Mouse (Mus musculus) brain, embryonic 18.5 days (tissue): Measurements from ENCODE around the gene Kbtbd4.

Source experiments
- DNase-seq: peaks from one replicate; pipeline ENCODE4 v3.0.0-alpha.2; 2012; ENCODE audit warnings: low read depth, low spot score

Gene Kbtbd4

GRCm38 (mm10) chr2:90956053-90956452 is 51.5 kb downstream of the Kbtbd4 start:
- no peak for DNase-seq

DNA sequence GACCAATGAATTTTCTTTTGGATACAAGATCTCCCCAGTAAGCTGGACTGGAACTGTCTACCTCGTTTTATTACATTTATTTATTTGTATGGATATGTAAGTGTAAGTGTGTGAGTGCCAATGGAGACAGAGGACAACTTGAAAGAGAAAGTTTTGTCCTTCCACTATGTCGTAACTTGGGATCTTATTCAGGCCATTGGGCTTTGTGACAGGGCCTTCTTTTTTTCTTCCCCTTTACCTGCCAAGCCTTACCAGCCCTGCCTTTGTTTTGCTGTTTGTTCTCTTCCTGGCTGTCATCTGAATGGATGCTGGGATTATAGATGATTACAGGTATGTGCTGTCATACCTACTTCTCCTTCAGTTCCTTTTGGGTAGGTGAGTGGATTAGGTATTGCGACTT is 54.3 kb downstream of the Kbtbd4 start:
- no peak for DNase-seq

DNA sequence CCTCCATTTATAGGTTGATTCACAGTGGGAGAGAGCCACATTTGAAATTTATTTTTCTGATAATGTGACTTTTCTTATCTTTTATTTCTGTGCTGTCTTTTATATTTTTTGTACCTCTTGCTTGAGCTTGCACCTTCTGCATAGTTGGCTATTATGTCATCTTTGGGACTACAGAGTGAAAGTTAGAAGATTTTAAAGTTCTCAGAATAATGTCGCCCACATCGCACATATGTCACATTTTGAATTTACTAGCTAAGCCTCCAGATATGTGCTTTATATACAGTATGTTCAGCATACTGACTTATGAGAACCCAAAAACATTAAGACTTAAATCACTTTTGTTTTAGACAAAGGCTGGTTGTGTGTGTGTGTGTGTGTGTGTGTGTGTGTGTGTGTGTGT is 55.5 kb downstream of the Kbtbd4 start:
- DNase-seq = no peak
